Mouse (Mus musculus) cerebral cortex, adult 2 months (tissue): ENCODE data around the gene Folr2.

Experiments
- WGBS: fragments of 180-500 bp; shearing (Covaris S2); methylation state at CpG from one replicate; pipeline ENCODE4 v1.1.7; 2018; 5-methylcytosine and 5-hydroxymethylcytosine counted together

The Folr2 gene

DNA sequence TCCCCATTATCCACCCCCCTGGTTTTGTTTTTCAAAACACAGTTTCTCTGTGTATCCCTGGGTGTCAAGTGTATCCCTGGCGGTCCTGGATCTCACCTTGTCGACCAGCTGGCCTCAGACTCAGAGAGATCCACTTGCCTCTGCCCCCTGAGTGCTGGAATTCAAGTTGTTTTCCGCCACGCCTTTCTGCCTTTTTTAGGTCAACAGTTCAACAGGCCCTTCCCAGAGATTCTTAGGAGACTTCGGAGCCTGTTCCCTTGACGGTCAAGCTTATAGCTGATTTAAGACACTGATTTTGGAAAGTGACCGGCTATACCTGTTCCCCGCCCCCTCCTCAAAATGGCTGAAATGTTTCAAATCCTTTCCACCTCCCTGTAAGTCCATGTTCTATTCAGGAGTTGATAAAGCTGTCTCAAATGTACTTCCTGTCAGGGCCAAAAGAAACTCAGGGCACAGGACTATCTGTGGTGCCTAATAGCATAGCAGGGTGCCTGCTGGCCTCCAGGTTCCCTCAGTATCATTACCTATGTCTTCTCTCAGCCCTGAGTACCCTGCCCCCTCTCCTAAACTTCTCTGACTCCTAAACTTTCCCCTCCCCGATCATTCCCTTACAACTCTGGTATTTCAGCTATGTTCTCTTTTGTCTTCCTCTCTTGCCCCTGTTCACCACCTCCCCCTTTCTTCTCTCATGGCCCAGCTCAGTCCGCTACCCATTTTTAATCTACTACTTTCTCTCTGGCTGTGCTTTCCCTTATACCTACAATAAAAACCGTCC, 9.7 kb upstream of the Folr2 start:
- 86% methylated on average over 11 of the region's 11 CpGs for WGBS

DNA sequence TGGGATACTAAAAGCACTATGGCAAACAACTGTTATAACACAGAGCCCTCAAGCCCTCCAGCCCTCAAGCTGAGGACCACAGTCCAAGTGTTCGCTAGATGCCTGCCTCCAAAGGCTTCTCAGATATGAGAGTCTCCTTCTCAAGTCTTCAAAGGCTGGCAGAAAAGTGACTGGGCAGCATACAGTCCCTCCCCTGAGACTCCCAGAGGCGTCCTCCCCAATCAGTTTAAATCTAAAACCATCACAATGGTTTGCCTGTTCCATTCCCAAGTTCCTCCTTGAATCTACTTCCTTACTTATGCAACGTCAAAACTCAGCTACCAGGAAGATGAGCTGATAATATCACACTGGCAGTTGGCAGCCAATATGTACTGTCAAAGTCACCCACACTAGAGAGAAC, 6.4 kb upstream of the Folr2 start, which contains the start of gene Anapc15:
Gene Anapc15, plus strand, starts transcription at position 301 of the 400 bp plus-strand sequence.
- 74% methylated on average over 3 of the region's 3 CpGs for WGBS

DNA sequence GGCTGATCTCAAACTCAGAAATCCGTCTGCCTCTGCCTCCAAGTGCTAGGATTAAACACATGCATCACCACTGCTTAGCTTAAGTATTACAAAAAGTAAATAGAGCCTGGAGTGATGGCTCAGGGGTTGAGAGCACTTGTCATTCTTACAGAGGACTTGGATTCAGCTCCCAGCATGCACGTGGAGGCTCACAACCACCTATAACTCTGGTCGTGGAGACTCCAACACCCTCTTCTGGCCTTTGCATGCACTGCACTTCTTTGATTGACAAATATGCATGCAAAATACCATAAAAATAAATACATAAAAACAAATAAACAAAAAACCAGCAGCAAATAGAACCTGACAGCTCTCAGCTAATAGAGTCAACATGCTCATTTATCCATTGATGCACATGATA, 5.3 kb upstream of the Folr2 start:
- WGBS = 93% methylated on average over 3 of the region's 3 CpGs

DNA sequence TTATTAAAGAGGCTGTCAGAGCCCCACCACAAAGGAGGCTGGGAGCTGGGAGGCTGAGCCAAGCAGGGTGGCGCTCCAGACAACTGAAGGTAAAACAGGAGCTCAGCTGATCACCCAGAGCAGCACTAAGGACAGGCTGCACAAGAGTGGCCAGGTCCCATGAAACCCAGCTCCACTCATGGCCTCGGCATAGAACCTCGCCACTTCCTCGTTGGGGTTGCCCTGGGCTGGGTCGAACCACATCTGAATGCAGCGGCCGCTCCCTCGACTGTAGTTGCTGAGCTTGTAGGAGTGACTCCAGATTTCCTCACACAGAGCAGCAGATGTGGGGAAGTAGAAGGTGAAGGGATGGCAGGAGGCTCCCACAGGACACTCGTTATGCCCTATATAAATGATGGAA, 1.4 kb upstream of the Folr2 start:
- 73% methylated on average over 9 of the region's 9 CpGs for WGBS

DNA sequence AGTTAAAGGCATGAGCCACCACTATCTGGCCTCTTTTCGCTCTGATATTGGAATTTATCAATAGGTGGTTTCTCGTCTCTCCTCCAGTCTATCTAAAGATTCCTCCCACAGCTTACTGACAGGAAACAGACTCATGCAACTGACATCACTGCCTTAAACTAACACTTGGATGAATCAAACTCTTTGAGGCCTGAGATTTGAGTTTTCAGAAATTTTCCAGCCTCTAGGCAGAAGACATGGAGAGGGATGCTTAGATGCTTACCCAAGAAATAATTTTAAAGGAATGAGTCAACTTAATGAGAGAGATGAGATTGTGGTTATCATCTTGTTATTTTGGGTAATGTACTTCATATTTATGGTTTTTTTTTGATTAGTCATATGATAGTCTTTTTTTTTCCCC, 3.2 kb downstream of the Folr2 start:
- 75% methylated on average over 2 of the region's 2 CpGs for WGBS

DNA sequence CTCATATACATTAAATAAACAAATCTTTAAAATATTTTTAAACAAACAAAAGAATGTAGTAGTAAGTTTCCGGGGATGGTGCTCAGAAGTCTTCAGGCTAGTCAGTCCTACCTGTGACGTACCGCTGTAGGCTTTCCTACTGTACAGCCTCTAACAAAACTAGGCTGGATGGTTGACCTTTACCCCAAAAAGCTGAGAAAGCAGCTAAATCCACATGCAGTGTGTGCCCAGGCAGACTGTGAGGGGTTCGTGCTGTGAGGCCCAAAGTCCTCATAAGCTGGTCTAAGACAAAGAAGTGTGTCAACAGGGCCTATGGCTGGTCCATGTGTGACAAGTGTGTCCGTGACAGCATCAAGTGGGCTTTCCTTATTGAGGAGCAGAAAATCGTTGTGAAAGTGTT, 4.1 kb downstream of the Folr2 start:
- 90% methylated on average over 6 of the region's 6 CpGs for WGBS

DNA sequence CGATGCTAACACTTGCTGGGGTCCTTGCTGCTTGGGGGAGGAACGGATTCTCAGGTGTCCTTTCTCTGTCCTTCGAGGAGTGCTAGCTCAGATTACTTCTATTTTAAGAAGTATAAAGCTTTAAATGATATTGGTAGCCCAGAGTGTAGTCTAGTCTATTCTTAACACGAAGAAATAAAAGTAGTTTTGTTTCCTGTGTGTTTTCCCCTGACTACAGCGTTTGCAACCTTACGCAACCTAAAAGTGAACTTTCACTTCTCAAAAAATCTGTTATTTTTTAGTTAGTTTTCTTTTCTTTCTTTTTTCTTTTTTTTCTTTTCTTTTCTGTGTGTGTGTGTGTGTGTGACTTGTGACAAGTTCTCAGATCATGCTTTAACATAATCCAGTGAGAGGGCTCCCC, 5.3 kb downstream of the Folr2 start:
- 80% methylated on average over 6 of the region's 6 CpGs for WGBS

DNA sequence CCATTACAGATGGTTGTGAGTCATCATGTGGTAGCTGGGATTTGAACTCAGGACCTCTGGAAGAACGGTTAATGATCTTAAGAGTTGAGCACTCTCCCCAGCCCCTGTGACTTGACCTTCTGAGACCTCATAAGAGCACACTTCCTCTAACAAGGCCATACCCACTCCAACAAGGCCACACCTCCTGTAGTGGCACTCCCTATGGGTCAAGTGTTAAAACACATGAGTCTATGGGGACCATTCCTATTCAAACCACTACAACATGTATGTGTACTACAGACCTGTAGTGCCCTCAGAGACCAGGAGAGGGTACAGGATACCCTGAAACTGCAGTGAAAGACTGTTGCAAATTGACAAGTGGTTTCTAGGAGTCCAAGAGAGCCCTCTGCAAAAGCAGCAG, 9.1 kb downstream of the Folr2 start:
- 94% methylated on average over 1 of the region's 1 CpGs for WGBS

DNA sequence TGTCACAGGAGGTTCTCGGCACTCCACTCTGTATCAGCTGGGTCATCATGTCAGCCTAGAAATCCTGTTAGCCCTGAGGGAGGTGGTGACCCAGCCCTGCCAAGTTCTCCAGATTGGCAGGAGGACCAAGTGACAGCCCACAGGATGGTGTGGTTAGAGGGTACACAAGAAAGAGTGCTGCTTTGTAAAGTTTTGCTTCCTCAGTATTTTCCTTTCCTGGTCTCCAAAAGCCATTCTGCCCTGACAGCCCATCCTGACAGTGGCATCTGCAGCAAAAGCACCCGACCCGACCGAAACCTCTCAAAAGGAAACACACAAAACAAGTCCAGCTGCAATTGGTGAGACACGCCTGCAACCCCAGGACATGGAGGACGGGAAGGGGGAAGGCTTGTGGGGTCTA, 12.8 kb downstream of the Folr2 start:
- 83% methylated on average over 6 of the region's 6 CpGs for WGBS

DNA sequence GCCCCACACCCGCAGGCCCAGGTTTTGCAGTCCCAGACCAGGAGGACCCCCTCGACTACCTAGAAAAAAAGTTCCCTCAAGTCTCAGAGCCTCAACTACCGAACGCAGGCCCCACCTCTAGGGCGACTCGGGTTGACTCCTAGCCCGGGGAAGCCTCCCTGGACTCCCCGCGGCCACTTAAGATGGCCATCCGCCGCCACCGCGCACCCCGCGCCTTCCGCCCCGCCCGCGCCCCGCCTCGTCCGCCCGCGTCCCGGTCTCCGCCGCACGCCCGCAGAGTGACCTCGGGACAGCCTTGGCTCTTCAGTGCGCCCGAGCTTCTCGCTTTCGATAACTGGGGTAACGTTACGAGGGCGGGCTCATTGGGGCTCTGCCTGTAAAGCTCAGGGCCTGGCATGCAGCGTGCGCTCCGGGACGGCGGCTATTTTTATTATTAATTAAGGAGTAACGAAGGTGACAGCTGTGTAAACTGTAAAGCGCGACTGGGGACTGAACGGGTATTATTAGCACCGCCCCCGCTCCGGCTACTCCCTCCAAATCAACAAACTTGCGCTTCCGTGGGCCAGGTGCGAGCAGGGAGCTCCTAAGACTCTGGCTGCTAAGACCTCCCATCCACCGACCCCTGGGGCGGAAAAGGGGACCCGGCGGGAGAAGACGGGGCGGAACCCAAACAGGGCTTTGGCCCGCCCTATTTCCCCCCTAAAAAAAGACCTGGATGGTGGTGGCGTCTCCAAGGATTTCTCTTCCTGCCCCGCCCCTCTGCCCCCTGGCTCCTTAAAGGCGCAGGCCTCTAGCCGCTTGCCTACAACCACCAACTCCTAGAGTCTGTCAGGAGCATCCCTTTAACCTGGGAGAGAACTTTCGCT, 19.2 kb downstream of the Folr2 start, which contains the start of gene Inppl1:
Gene Inppl1, minus strand, starts transcription at position 624 of the 866 bp plus-strand sequence.
- 2% methylated on average over 64 of the region's 64 CpGs for WGBS

DNA sequence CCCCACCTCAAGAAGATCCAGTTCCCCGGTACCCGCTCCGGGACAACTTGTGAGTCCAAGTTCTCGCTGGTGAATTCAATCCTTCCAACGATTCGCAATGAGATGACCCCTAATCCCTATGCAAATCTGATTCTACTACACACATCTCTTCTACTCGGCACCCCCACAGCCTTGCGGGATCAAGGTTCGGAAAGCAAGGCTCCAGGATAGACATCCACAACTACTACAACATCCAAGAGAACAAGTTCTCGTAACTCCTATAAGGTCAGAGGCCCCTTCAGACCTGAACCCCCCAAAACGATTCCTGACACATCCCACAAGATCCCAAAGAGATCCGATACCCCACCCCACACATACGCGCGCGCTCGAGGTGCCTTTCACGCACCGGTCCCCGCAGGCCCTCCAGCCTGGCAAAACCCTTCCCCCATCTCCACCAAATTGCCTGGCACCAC, 19.8 kb downstream of the Folr2 start:
- 1% methylated on average over 20 of the region's 20 CpGs for WGBS

DNA sequence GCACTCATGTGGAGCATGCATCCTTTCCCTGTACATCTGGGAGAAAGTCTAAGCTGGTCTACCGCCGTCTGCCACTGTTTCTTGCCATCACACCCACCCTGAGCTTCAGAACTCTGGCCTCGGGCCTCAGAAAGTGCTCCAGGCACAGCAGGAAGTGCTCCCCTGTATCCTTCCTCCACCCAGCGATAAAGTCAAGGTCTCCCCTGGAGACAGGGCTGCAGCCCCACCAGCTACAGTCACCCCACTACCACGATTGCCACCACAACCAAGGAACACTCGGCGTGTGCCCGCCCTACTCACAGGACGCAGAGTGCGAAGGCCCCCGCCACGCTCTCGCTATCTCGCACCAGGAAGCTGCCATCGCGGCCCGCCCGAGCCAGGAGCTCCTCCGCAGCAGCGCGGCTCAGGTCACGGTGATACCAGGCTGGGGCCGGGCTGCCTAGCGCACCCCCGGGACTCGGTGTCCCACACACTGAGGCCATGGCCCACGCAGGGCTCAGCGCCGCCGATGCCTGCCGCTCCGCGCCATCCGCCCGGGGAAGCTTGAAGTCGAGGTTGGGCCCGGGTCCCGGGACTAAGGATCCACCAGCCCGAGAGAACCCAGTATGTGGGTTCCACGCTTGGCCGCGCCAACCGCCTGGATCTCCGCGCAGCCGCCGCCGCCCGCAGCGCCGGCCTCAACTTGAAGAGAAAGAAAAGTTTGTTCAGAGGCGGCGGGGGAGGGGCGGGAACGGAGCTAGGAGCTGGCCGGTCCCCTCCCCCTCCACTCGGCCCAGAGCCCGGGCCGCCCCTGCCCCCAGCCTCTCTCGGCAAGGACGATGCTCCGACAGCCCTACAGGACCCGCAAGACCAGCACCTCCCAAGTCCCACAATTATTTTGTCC, 20.5 kb downstream of the Folr2 start:
- under 1% methylated on average over 63 of the region's 63 CpGs for WGBS

DNA sequence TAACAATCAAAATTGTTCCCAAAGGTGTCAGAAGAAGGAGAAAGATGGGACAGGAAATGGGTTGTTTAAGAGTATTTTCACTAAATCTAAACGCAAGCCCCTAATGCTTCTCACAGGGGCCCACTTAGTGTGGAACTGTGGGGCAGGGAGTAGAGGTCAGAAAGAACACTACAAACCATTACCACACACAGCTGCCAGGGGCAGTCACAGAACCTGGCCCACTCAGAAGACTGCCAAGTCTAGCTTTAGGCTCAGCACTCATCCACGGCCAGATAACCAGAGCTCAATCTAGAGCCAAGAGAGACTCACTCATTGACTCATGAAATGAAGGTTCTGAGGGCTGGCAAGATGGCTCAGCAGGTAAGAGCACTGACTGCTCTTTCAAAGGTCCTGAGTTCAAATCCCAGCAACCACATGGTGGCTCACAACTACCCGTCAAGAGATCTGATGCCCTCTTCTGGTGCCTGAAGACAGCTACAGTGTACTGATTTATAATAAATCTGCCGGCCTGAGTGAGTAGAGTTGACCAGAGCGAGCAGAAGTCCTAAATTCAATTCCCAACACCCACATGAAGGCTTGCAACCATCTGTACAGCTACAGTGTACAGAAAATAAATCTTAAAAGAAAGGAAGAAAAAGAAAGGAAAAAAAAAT, 21.4 kb downstream of the Folr2 start:
- WGBS = 45% methylated on average over 5 of the region's 5 CpGs

DNA sequence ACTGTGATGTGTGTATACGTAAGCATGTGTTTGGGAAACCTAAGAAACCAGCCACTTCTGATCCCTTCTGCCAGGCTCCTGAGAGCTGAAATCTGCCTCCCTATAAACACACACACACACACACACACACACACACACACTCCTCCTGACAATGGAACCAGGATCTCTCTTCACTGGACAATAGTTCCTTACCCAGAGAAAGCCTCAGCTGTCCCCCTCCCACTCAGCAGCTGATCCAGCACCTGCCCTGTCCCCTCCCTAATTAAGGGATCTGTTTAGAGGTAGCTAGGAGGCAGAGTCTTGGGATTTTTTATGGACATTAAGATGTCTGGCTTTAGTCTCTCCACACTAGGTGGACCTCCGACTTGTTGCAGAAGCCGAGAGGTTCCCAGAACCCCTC, 22.1 kb downstream of the Folr2 start:
- WGBS = 78% methylated on average over 3 of the region's 3 CpGs

DNA sequence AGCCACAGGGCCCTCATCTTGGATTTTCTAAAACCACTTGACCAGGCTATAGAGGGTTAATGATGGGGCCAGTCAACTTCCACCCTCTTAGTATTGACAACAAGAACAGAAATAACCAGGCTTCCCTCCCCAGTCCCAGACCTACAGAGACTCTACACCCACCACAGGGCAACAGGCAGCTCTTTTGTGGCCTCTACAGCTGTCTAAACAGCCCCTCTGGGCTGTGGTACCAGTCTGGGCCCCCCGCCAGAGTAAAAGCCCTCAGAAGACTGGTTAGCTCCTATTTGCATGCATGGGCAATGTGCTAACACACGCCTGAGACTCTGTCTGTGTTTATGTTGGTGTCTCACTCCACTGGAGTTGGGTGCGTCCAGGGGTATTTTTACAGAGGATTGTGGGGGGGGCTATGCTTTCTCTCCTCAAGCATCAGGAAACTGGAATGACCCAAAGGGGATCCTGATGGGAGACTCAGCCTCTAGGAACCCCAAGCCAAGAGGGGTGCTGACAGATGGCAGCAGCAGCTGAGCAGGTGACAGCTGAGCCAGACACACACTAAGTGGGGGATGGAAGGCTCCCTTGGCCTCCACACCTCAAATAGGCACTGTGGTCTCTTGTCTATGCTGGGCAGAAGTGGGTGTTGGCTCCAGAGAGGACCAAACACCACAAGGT, 22.9 kb downstream of the Folr2 start:
- 62% methylated on average over 3 of the region's 3 CpGs for WGBS

DNA sequence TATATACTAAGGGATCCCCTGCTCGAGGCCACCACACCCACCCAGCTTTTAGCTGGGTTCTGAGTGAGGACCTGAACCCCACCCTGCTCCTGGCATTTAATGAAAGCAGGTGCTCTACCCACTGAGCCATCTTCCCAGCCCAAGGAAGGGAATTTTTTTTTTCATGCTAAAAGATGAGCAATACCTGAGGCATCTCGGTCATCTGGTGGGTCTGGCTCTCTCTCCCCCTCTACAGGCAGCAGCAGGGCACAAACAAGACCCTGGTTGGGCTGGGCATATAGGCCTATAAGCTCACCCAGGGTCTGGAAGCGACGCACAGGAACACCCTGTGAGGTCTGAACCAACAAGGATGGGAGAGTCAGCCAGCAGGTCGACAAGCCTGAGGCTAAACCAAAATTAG, 23.6 kb downstream of the Folr2 start:
- WGBS = 85% methylated on average over 5 of the region's 5 CpGs

DNA sequence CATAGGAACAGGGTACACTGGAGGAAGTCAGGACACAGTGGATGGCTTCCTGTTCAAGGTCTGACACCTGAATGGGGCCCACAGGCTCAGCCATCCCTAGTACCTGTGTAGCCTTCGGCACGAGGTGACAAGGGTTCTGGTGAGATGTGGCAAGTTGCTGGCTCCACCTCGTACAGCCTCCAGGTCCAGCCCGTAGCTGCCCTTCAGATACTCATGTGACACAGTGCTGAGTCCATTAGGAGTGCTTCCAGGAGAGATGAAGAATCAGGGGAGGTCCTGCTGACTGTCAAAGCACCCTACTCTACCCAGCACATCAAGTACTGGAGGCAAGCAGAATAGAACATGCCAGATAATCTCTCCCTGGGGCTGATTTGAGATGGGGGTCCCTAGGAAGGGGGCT, 24.6 kb downstream of the Folr2 start:
- 96% methylated on average over 4 of the region's 4 CpGs for WGBS

DNA sequence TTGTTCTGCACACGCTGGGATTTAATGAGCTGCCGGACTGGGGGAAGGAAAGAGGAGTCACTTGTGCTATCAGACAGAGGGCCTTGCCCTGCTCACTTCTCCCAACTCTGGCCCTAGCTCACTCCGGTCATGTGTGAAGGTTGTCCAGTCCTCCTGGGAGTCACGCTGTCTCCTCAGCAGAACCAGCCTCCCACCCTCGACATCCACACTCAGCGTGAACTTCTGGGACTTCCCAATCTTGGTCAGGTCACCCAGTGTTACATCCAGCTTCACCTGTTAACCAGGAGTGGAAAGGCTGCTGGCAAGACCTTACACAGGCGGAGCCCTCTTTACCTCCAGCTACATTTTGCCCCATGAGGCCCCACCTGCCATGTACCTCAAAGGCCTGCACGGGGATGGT, 25.6 kb downstream of the Folr2 start:
- 85% methylated on average over 8 of the region's 8 CpGs for WGBS

DNA sequence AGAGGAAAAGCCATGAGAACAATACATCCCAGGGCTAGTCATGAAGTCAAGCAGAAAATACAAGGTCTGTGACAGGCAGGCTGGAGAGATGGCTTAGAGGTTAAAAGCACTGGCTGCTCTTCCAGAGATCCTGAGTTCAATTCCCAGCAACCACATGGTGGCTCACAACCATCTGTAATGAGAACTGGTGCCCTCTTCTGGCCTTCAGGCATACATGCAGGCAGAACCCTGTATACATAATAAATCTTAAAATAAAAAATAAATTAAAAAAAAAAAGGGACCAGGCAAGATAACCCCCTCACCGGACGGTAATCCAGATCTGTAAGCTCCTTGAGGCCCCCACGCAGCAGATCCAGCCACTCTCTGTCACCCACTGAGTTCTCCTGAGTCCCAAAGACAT, 26.6 kb downstream of the Folr2 start:
- WGBS = 100% methylated on average over 3 of the region's 3 CpGs

DNA sequence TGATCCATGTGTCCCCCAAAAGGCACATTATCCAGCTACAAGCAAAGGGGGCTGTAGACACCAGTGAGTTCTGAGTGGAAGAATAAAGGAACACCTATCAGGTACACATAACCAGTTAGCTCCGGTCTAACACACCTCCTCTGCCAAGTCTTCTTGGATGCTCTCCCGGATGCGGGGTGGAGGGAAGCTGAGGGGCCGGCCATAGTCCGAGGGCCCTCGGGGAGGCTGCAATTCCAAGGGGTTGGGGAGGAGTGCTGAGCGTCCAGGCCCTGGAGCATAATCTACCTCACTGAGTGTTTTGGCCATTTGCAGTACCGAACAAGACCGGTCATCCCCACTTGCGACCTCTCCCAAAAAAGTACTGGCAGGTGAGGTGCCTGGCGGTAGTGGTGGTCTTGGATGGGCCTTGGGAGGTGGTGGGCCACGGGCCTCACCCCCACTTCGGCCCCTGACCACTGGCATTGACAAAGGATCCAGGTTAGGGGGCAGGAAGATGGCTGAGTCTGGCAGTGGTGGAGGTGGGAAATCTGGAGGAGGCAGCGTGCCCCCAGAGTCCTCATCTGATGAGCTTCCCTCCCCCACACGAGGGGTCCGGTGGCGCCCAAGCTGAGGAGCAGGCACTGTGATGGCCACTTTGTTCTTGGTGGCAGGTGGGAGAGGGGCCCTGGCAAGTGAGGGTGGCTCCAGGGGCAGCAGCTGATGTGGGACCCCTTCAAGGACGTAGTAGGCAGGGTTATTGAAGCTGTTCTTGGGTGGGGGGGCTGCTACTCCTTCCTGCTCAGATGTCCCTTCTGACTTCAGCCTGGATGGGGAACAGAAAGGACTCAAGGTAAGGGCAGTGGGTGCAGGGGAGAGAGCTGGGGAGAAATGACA, 33.0 kb downstream of the Folr2 start:
- WGBS = 77% methylated on average over 18 of the region's 18 CpGs
